ENCODE assay signal across 18 mouse cellular contexts in genomic region chr8:124963246-124963645, GRCm38 (mm10).
"Had no signal": no experiment of that assay in that cellular context is flagged by ENCODE, and none has a peak within 500 bp of the region (broad histone marks: within the 10 kb centered on the region; RNA-seq: fewer than 3 reads in every experiment).

No protein-coding gene starts in this region.

- H3K4me3 ChIP-seq: liver, embryonic 15.5 days; lung, embryonic 15.5 days; megakaryocyte, embryonic 14.5 days; midbrain, embryonic 13.5 days; midbrain, embryonic 15.5 days; neural tube, embryonic 12.5 days had no signal

- H3K4me1 ChIP-seq: neural tube, embryonic 12.5 days had no signal

- H3K36me3 ChIP-seq: liver, embryonic 15.5 days; lung, embryonic 15.5 days; midbrain, embryonic 13.5 days; midbrain, embryonic 15.5 days; neural tube, embryonic 12.5 days had no signal

- ATAC-seq: lung, postnatal 0 days; midbrain, embryonic 13.5 days; midbrain, embryonic 15.5 days had no signal

- H3K9ac ChIP-seq: liver, embryonic 15.5 days; lung, embryonic 15.5 days; midbrain, embryonic 13.5 days; midbrain, embryonic 15.5 days; neural tube, embryonic 12.5 days had no signal

- DNase-seq: lung, adult 2 months; lung, postnatal 14 days; lung, postnatal 36 days; right cerebral cortex, postnatal 25 days; right cerebral cortex, postnatal 4 days; spleen, adult 18-20 months; thymus, adult 2 months; thymus, postnatal 25 days; thymus, postnatal 4 days had no signal

- H3K27me3 ChIP-seq: liver, embryonic 15.5 days; lung, embryonic 15.5 days; midbrain, embryonic 13.5 days; midbrain, embryonic 15.5 days had no signal

- H3K27ac ChIP-seq: liver, embryonic 15.5 days; lung, embryonic 15.5 days; macrophage; midbrain, embryonic 13.5 days; midbrain, embryonic 15.5 days; neural tube, embryonic 12.5 days had no signal

- H3K9me3 ChIP-seq: liver, embryonic 15.5 days; lung, embryonic 15.5 days; midbrain, embryonic 13.5 days; midbrain, embryonic 15.5 days; neural tube, embryonic 12.5 days had no signal

- H3K4me2 ChIP-seq: liver, embryonic 15.5 days; lung, embryonic 15.5 days; midbrain, embryonic 11.5 days; midbrain, embryonic 13.5 days; midbrain, embryonic 15.5 days; neural tube, embryonic 12.5 days had no signal
